Mouse (Mus musculus): ENCODE measurements around the gene Large2. TPM values are rescaled to one million over a fixed set of nuclear protein-coding genes. Genes with fewer than 3 reads are reported as not detected.

Gene Large2
- not detected for polyA plus RNA-seq (2014; fragmentation: Illumina TruSeq; extraction: RNeasy Lipid Tissue Mini Kit (QIAGEN cat#74804); ENCODE audit: low read depth, low replicate concordance)

DNA sequence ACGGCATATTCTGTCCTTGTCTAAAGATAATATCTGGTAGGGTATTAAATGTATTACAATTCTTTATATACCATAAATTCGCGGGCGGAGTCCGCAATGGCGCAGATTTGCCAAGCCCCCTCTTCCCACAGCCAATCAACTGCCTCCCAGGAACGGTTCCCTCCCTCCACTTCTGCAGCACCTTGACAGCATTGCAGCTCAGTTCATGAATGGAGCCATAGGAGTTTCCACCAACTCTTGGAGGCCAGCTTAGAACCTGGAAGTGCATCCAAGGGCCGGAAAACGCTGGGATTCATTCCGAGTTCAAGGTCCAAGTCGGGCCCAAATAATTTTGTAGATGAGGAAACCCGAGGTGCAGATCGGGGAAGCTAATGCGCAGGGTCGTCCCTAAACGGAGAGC lies at the start of gene Large2, which contains the start of gene Pex16:
Gene Large2 (minus strand): TSS at position 356 of the 400 bp plus-strand sequence.
Gene Pex16 (plus strand): TSS at position 163 of the 400 bp plus-strand sequence.

DNA sequence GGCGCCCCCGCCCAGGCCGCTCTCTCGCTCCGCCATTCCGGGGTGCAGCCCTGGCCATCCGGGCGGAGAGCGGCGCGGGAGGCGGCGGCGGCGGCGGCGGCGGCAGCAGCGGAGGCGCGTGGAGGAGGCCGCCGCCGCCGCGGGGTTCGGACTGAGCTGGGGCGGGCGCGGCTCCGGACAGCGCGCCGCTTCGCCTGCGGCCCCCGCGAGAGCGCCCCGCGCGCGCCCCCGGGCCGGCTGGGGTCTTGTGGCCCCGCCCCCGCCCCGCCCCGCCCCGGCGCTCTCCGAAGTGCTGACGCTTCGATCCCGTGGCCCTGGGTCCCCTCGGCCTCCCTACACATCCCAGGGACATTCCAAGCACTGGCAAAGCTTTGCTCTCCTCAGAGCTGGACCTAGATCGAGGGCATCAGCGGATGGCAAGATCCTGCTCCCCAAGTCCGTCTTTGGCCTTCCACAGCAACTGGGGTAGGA lies 26.5 kb upstream of the Large2 start, which contains the start of gene Mapk8ip1:
Gene Mapk8ip1 (minus strand): TSS at position 173 of the 471 bp plus-strand sequence.

DNA sequence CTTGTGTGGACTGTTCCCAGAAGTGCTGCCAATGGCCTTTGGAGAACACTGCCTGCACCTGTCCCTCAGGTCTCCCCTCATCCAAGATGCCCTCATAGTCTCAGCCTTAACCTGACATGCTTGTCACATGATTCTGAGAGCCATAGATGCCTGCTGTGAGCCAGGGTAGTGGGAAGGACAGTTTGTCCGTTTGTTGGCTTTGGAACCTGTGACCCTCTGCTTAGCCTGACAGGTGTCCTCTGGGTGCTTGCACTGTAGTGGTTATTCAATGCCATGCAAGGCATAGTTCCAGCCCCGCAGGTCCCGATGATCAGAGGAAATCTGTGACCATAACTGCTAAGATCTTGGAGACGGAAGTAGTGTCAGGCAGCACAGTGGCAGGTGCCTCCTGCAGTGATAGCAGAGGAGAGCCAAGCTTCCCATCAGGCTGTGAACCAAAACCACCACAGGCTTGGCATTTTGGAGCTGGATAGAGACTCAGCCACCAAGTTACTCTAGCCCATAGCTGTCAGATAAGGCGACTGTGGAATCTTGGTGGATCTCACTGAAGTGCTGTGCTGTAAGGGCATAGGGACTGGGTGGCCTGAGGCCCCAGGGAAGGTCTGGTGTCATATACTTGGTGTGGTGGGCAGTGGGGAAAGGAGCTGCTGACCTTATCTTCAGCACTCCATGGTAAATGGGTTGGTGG lies 7.4 kb upstream of the Large2 start, which contains the start of gene 1700029I15Rik:
Gene 1700029I15Rik (plus strand): TSS at position 638 of the 688 bp plus-strand sequence.

Other genes with a start within 250 kb of the Large2 start
- gene Pex16, start 193 bp downstream of the Large2 start, polyA plus RNA-seq (2014; fragmentation: Illumina TruSeq; extraction: RNeasy Lipid Tissue Mini Kit (QIAGEN cat#74804); ENCODE audit: low read depth, low replicate concordance): 5.4 TPM
- 0.64 TPM for gene 1700029I15Rik, start 7.7 kb upstream of the Large2 start, polyA plus RNA-seq (2014; fragmentation: Illumina TruSeq; extraction: RNeasy Lipid Tissue Mini Kit (QIAGEN cat#74804); ENCODE audit: low read depth, low replicate concordance)
- gene Mapk8ip1, start 26.4 kb upstream of the Large2 start, polyA plus RNA-seq (2014; fragmentation: Illumina TruSeq; extraction: RNeasy Lipid Tissue Mini Kit (QIAGEN cat#74804); ENCODE audit: low read depth, low replicate concordance): 0.13 TPM
- gene Cry2, start 59.2 kb upstream of the Large2 start, polyA plus RNA-seq (2014; fragmentation: Illumina TruSeq; extraction: RNeasy Lipid Tissue Mini Kit (QIAGEN cat#74804); ENCODE audit: low read depth, low replicate concordance): 7.0 TPM
- gene Slc35c1, start 85.7 kb upstream of the Large2 start, polyA plus RNA-seq (2014; fragmentation: Illumina TruSeq; extraction: RNeasy Lipid Tissue Mini Kit (QIAGEN cat#74804); ENCODE audit: low read depth, low replicate concordance): 2.9 TPM
- not detected for gene Chst1, start 224.8 kb upstream of the Large2 start, polyA plus RNA-seq (2014; fragmentation: Illumina TruSeq; extraction: RNeasy Lipid Tissue Mini Kit (QIAGEN cat#74804); ENCODE audit: low read depth, low replicate concordance)

Measured in liver, adult 10 weeks (tissue).